Mouse (Mus musculus) myocyte (in vitro differentiated cells): ENCODE results near the gene Ccdc116.

Experiments used
- CEBPB ChIP-seq: IDR thresholded peaks from 2 replicates; pipeline ENCODE4 v1.6.1; 2011; ENCODE audit warnings: mild to moderate bottlenecking, moderate library complexity; ENCODE audit not compliant: poor library complexity, insufficient read depth, severe bottlenecking
- E2F4 ChIP-seq: IDR thresholded peaks from one replicate; pipeline ENCODE4 v1.6.1; 2011; ENCODE audit warnings: mild to moderate bottlenecking, control low read depth, moderate library complexity; ENCODE audit not compliant: insufficient read depth
- MAX ChIP-seq: IDR thresholded peaks from one replicate; pipeline ENCODE4 v1.6.1; 2011; ENCODE audit warnings: low read depth, mild to moderate bottlenecking, control low read depth
- MYOD1 ChIP-seq, 3 experiments: IDR thresholded peaks; one replicate each; pipeline ENCODE4 v1.6.1; 2011; ENCODE audit warnings: control low read depth in 2 of 3, low read depth in 2 of 3, mild to moderate bottlenecking in 2 of 3, moderate library complexity in 1 of 3; ENCODE audit not compliant: insufficient read length in 2 of 3, control insufficient read depth in 1 of 3
- MYOG ChIP-seq, 3 experiments: IDR thresholded peaks; one replicate each; pipeline ENCODE4 v1.6.1; 2011; ENCODE audit warnings: control low read depth in 2 of 3, low read depth in 2 of 3, mild to moderate bottlenecking in 2 of 3; ENCODE audit not compliant: insufficient read length in 2 of 3, control insufficient read depth in 1 of 3, insufficient read depth in 1 of 3
- POLR2A ChIP-seq: IDR thresholded peaks from one replicate; pipeline ENCODE4 v1.6.1; 2011; ENCODE audit warnings: low read depth, mild to moderate bottlenecking, control low read depth, moderate library complexity; ENCODE audit not compliant: insufficient read length
- POLR2AphosphoS2 ChIP-seq: IDR thresholded peaks from one replicate; pipeline ENCODE4 v1.6.1; 2011; ENCODE audit warnings: low read depth, control low read depth; ENCODE audit not compliant: insufficient read length
- SRF ChIP-seq: IDR thresholded peaks from one replicate; pipeline ENCODE4 v1.6.1; 2011; ENCODE audit warnings: low read depth; ENCODE audit not compliant: control insufficient read depth, insufficient read length
- TCF12 ChIP-seq: IDR thresholded peaks from one replicate; pipeline ENCODE4 v1.6.1; 2011; ENCODE audit warnings: mild to moderate bottlenecking, control low read depth; ENCODE audit not compliant: poor library complexity, insufficient read depth, severe bottlenecking
- TCF3 ChIP-seq: IDR thresholded peaks from one replicate; pipeline ENCODE4 v1.6.1; 2011; ENCODE audit warnings: low read depth, control low read depth; ENCODE audit not compliant: insufficient read length
- USF1 ChIP-seq: IDR thresholded peaks from one replicate; pipeline ENCODE4 v1.6.1; 2011; ENCODE audit warnings: low read depth, mild to moderate bottlenecking, control low read depth, moderate library complexity

GRCm38 (mm10) chr16:17177623-17178170, 30.7 kb upstream of the Ccdc116 start:
- TF ChIP-seq POLR2AphosphoS2 (no peak), TCF12 (no peak), USF1 (no peak), MYOG (IDR thresholded peaks at IDR 0.05; ENCODE audit: control insufficient read depth in 1 of 3, insufficient read depth in 1 of 3, insufficient read length in 2 of 3, low read depth in 2 of 3) (no peak), POLR2A (no peak), MYOD1 (IDR thresholded peaks at IDR 0.05; ENCODE audit: control insufficient read depth in 1 of 3, insufficient read length in 2 of 3, low read depth in 2 of 3) (no peak), E2F4 (no peak), MAX (no peak), CEBPB (no peak), TCF3 (no peak), SRF (no peak)
